Mouse (Mus musculus) heart, adult 8-10 months (tissue): Measurements from ENCODE around the gene Nprl3. TPM values are rescaled to one million over a fixed set of nuclear protein-coding genes. Genes with fewer than 3 reads are reported as not detected.
"Not testable (repeated sequence)": the region's sequence is repeated elsewhere in the genome, so short reads cannot be mapped to it uniquely, and the experiment has no call there.

Experiments used
- DNase-seq: peaks from one replicate; pipeline ENCODE4 v3.0.0; 2022; ENCODE audit warnings: low spot score
- total RNA-seq, 4 experiments: library from RNA; stranded (reverse); gene quantifications; 2 replicates each; pipeline ENCODE4 v1.2.4; 2022

Nprl3 gene
- total RNA-seq, 4 experiments from 2014 or later: 27.3 to 29.9 (median 28.3) TPM

GRCm38 (mm10) chr11:32225222-32226104 is 42.0 kb downstream of the Nprl3 start:
- DNase-seq: no peak

- peak; percentile 90 for DNase-seq
Measured at GRCm38 (mm10) chr11:32224468-32225139, 42.9 kb downstream of the Nprl3 start.

GRCm38 (mm10) chr11:32223297-32223967 is 44.1 kb downstream of the Nprl3 start:
- no peak for DNase-seq

GRCm38 (mm10) chr11:32222570-32223194 is 44.8 kb downstream of the Nprl3 start:
- no peak for DNase-seq

GRCm38 (mm10) chr11:32221951-32222409 is 45.5 kb downstream of the Nprl3 start, which contains the start of gene Rhbdf1:
Rhbdf1 (minus strand) TSS chr11:32222300.
- no peak for DNase-seq

GRCm38 (mm10) chr11:32221225-32221950 is 46.1 kb downstream of the Nprl3 start:
- DNase-seq: peak; percentile 79

GRCm38 (mm10) chr11:32220607-32221224 is 46.8 kb downstream of the Nprl3 start:
- DNase-seq: no peak

- no peak for DNase-seq
Measured at GRCm38 (mm10) chr11:32219287-32219686, 48.2 kb downstream of the Nprl3 start.

GRCm38 (mm10) chr11:32218501-32219050 is 48.9 kb downstream of the Nprl3 start:
- DNase-seq: no peak

- DNase-seq: peak; percentile 72
Measured at GRCm38 (mm10) chr11:32216851-32217250, 50.7 kb downstream of the Nprl3 start.

- no peak for DNase-seq
Measured at GRCm38 (mm10) chr11:32215372-32216162, 51.9 kb downstream of the Nprl3 start.

- DNase-seq: no peak
Measured at GRCm38 (mm10) chr11:32210623-32211022, 56.9 kb downstream of the Nprl3 start.

- DNase-seq: peak; percentile 98
Measured at GRCm38 (mm10) chr11:32205058-32205873, 62.2 kb downstream of the Nprl3 start, which contains the start of gene Snrnp25. Snrnp25 (plus strand) TSS chr11:32205415.

- DNase-seq: no peak
Measured at GRCm38 (mm10) chr11:32201922-32202685, 65.4 kb downstream of the Nprl3 start.

GRCm38 (mm10) chr11:32200992-32201391 is 66.5 kb downstream of the Nprl3 start:
- not testable (repeated sequence) for DNase-seq

GRCm38 (mm10) chr11:32200075-32200601 is 67.4 kb downstream of the Nprl3 start, which contains the start of gene Il9r:
Il9r (minus strand) TSS chr11:32200279.
- DNase-seq: no peak

- DNase-seq: no peak
Measured at GRCm38 (mm10) chr11:32199230-32199629, 68.3 kb downstream of the Nprl3 start.
